Mouse (Mus musculus) embryonic facial prominence, embryonic 15.5 days (tissue): ENCODE data around the gene Fgf12. TPM values are rescaled to one million over a fixed set of nuclear protein-coding genes. Genes with fewer than 3 reads are reported as not detected.

Experiments
- ATAC-seq: fragments of 200-750 bp; cut with Nextera tagmentation; 2 replicates; pipeline ENCODE4 v1.8.0; 2017; ENCODE audit warnings: low read depth, moderate TSS enrichment; ENCODE audit not compliant: insufficient number of reproducible peaks, low FRiP score, low TSS enrichment
- H3K27ac ChIP-seq: fragments of 300-500 bp; sonication (generic); replicated peaks from 2 replicates; pipeline ENCODE4 v1.5.1; 2015; ENCODE audit warnings: mild to moderate bottlenecking, inconsistent platforms
- H3K27me3 ChIP-seq: fragments of 300-500 bp; sonication (generic); 2 replicates; pipeline ENCODE4 v1.6.1; 2015; ENCODE audit warnings: inconsistent platforms
- H3K36me3 ChIP-seq: fragments of 300-500 bp; sonication (generic); 2 replicates; pipeline ENCODE4 v1.6.1; 2015; ENCODE audit warnings: mild to moderate bottlenecking, inconsistent platforms
- H3K4me1 ChIP-seq: fragments of 300-500 bp; sonication (generic); 2 replicates; pipeline ENCODE4 v1.6.1; 2015; ENCODE audit warnings: inconsistent platforms
- H3K4me2 ChIP-seq: fragments of 300-500 bp; sonication (generic); replicated peaks from 2 replicates; pipeline ENCODE4 v1.6.1; 2015; ENCODE audit warnings: mild to moderate bottlenecking, inconsistent platforms
- H3K4me3 ChIP-seq: fragments of 300-500 bp; sonication (generic); replicated peaks from 2 replicates; pipeline ENCODE4 v1.5.1; 2015; ENCODE audit warnings: mild to moderate bottlenecking, inconsistent platforms
- H3K9ac ChIP-seq: fragments of 300-500 bp; sonication (generic); 2 replicates; pipeline ENCODE4 v1.6.1; 2015; ENCODE audit warnings: inconsistent platforms
- H3K9me3 ChIP-seq: fragments of 300-500 bp; sonication (generic); replicated peaks from 2 replicates; pipeline ENCODE4 v1.6.1; 2016; ENCODE audit warnings: inconsistent platforms
- WGBS: fragments of 180-500 bp; shearing (Covaris S2); methylation state at CpG from one replicate; pipeline ENCODE4 v1.1.7; 2015; 5-methylcytosine and 5-hydroxymethylcytosine counted together
- polyA plus RNA-seq: library from polyadenylated mRNA; unstranded; fragments of >200 nt; fragmentation: Nextera tagmentation; extraction: Ambion mirVana; gene quantifications from 2 replicates; pipeline ENCODE4 v1.2.1, GENCODE M21; 2015

The Fgf12 gene
- polyA plus RNA-seq, 1 experiment from 2014 or later, result 6.0 TPM

- Histone ChIP-seq H3K9ac (no peak overlapping the region), H3K36me3 (no peaks in the 10 kb centered on the region), H3K4me2 (no peak overlapping the region), H3K9me3 (no peaks in the 10 kb centered on the region), H3K4me1 (no peaks in the 10 kb centered on the region), H3K4me3 (no peak overlapping the region), H3K27me3 (no peaks in the 10 kb centered on the region; the same call in 1 of the 2 replicates), H3K27ac (no peak overlapping the region)
- WGBS, result 84% methylated on average over 10 of the region's 10 CpGs
- ATAC-seq, result no peak
Measured at GRCm38 (mm10) chr16:28555219-28555618, 197.6 kb downstream of the Fgf12 start.

DNA sequence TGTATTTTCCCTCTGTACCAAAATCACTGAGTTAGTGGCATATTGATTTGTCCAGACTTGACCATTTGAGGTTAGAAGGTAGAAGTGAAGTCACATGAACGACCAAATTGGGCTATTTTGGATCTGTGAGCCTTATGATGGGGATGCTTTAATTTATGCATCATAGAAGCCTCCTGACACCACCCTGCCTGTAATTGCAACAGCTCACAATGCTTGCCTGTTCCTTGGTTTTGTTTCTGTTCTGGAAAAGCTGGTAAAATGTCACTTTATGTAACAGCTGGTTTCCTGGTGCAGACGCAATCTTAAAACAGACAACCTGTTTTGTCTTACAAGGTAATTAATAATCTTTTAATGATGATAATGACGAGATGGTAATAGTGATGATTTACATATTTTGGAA is 213.4 kb downstream of the Fgf12 start:
- H3K27ac ChIP-seq, result no peak overlapping the region
- no peak overlapping the region for H3K4me2 ChIP-seq
- no peak overlapping the region for H3K4me3 ChIP-seq
- H3K9me3 ChIP-seq, result no peaks in the 10 kb centered on the region
- H3K4me1 ChIP-seq, result no peaks in the 10 kb centered on the region
- ATAC-seq, result no peak
- H3K9ac ChIP-seq, result no peak overlapping the region
- H3K27me3 ChIP-seq, result no peaks in the 10 kb centered on the region
- WGBS, result 67% methylated on average over 3 of the region's 3 CpGs
- no peaks in the 10 kb centered on the region for H3K36me3 ChIP-seq

- Histone ChIP-seq H3K9ac (no peak overlapping the region), H3K36me3 (no peaks in the 10 kb centered on the region), H3K27ac (no peak overlapping the region), H3K4me3 (peak overlapping the region; percentile 18), H3K27me3 (no peaks in the 10 kb centered on the region; the same call in 1 of the 2 replicates), H3K4me1 (no peaks in the 10 kb centered on the region), H3K4me2 (peak overlapping the region; percentile 35), H3K9me3 (no peaks in the 10 kb centered on the region)
- peak; percentile 29; the same call in 1 of the 2 replicates for ATAC-seq
- 27% methylated on average over 21 of the region's 21 CpGs for WGBS
Measured at GRCm38 (mm10) chr16:28517596-28518524, 235.0 kb downstream of the Fgf12 start.

GRCm38 (mm10) chr16:28512446-28512845 is 240.4 kb downstream of the Fgf12 start:
- no peak overlapping the region for H3K9ac ChIP-seq
- H3K4me2 ChIP-seq, result no peak overlapping the region
- H3K4me1 ChIP-seq, result no peaks in the 10 kb centered on the region
- no peaks in the 10 kb centered on the region for H3K36me3 ChIP-seq
- no peak overlapping the region for H3K4me3 ChIP-seq
- H3K9me3 ChIP-seq, result no peaks in the 10 kb centered on the region
- no peaks in the 10 kb centered on the region for H3K27me3 ChIP-seq
- ATAC-seq, result no peak
- H3K27ac ChIP-seq, result no peak overlapping the region
- WGBS, result 63% methylated on average over 6 of the region's 6 CpGs

GRCm38 (mm10) chr16:28511413-28511812 is 241.5 kb downstream of the Fgf12 start:
- 32% methylated on average over 5 of the region's 5 CpGs for WGBS
- no peak overlapping the region for H3K9ac ChIP-seq
- H3K36me3 ChIP-seq, result no peaks in the 10 kb centered on the region
- no peaks in the 10 kb centered on the region for H3K9me3 ChIP-seq
- no peak for ATAC-seq
- H3K27me3 ChIP-seq, result no peaks in the 10 kb centered on the region
- no peaks in the 10 kb centered on the region for H3K4me1 ChIP-seq
- H3K4me2 ChIP-seq, result no peak overlapping the region
- H3K4me3 ChIP-seq, result no peak overlapping the region
- no peak overlapping the region for H3K27ac ChIP-seq

- Histone ChIP-seq H3K4me3 (no peak overlapping the region), H3K4me1 (no peaks in the 10 kb centered on the region), H3K9ac (no peak overlapping the region), H3K36me3 (no peaks in the 10 kb centered on the region), H3K4me2 (no peak overlapping the region), H3K27me3 (no peaks in the 10 kb centered on the region), H3K27ac (no peak overlapping the region), H3K9me3 (no peaks in the 10 kb centered on the region)
- ATAC-seq, result no peak
- WGBS, result 84% methylated on average over 12 of the region's 12 CpGs
Measured at GRCm38 (mm10) chr16:28497971-28498607, 254.8 kb downstream of the Fgf12 start.

DNA sequence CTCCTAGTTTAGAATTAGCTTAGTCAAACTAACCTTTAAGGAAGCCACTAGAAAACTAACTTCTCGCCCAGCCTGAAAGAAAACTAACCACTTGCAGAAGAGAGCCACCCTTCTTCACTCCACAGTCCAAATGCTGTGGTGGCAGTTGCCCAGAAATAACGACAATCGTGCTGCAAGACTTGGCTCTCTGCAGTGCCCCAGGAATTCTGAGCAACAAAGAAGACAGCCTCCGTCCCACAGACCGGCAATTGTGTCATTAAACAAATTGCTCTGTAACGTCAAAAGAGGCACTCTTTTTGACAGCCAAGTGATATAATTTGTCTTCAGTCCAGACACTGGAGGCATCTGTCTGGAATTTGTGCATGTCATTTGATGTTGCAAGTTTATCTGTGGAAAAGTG is 261.2 kb downstream of the Fgf12 start:
- WGBS, result 27% methylated on average over 6 of the region's 6 CpGs
- H3K4me2 ChIP-seq, result no peak overlapping the region

GRCm38 (mm10) chr16:28490515-28490914 is 262.4 kb downstream of the Fgf12 start:
- ATAC-seq, result no peak
- H3K27me3 ChIP-seq, result peaks cover 9% of the 10 kb centered on the region

More for the DNA sequence above, 261.2 kb downstream of the Fgf12 start:
- no peak overlapping the region for H3K4me3 ChIP-seq
- H3K9ac ChIP-seq, result no peak overlapping the region
- no peaks in the 10 kb centered on the region for H3K4me1 ChIP-seq
- no peak overlapping the region for H3K27ac ChIP-seq
- ATAC-seq, result no peak
- H3K27me3 ChIP-seq, result peaks cover 9% of the 10 kb centered on the region
- no peaks in the 10 kb centered on the region for H3K9me3 ChIP-seq
- H3K36me3 ChIP-seq, result no peaks in the 10 kb centered on the region

GRCm38 (mm10) chr16:28484920-28485319 is 267.9 kb downstream of the Fgf12 start:
- WGBS, result 60% methylated on average over 3 of the region's 3 CpGs
- Histone ChIP-seq H3K4me1 (no peaks in the 10 kb centered on the region), H3K27me3 (no peaks in the 10 kb centered on the region), H3K9ac (no peak overlapping the region), H3K4me3 (no peak overlapping the region), H3K27ac (no peak overlapping the region), H3K36me3 (no peaks in the 10 kb centered on the region), H3K9me3 (no peaks in the 10 kb centered on the region), H3K4me2 (no peak overlapping the region)
- ATAC-seq, result no peak

More at GRCm38 (mm10) chr16:28490515-28490914, 262.4 kb downstream of the Fgf12 start:
- Histone ChIP-seq H3K36me3 (no peaks in the 10 kb centered on the region), H3K9me3 (no peaks in the 10 kb centered on the region), H3K4me2 (no peak overlapping the region), H3K27ac (no peak overlapping the region), H3K4me3 (no peak overlapping the region), H3K9ac (no peak overlapping the region), H3K4me1 (no peaks in the 10 kb centered on the region)
- 8% methylated on average over 6 of the region's 6 CpGs for WGBS

DNA sequence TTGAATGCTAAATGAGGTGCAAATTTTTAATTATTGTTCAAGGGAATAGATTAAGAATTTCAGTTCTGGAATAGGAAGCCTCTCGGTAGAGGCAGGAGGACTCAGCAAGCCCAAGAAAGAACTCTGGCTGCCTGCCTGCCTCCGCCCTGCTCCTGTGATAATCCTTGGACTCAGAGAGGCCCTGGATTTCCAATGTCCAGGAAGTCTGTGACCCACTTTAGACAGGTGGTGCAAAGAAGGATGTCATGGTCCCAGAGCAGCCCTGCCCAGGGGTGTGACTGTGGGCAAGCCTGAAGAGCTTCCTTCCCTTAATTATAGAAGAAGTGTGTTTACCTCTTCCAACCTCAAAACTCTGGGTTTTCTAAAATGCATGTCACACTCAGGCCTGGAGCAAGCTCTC is 273.8 kb downstream of the Fgf12 start:
- no peak overlapping the region for H3K4me2 ChIP-seq
- no peaks in the 10 kb centered on the region for H3K27me3 ChIP-seq
- H3K36me3 ChIP-seq, result no peaks in the 10 kb centered on the region
- peak; percentile 63; the same call in 1 of the 2 replicates for ATAC-seq
- H3K27ac ChIP-seq, result no peak overlapping the region
- H3K9ac ChIP-seq, result no peak overlapping the region
- no peak overlapping the region for H3K4me3 ChIP-seq
- WGBS, result 91% methylated on average over 2 of the region's 2 CpGs
- no peaks in the 10 kb centered on the region for H3K9me3 ChIP-seq
- H3K4me1 ChIP-seq, result no peaks in the 10 kb centered on the region

GRCm38 (mm10) chr16:28476651-28477050 is 276.2 kb downstream of the Fgf12 start:
- H3K4me3 ChIP-seq, result no peak overlapping the region
- H3K27ac ChIP-seq, result no peak overlapping the region
- no peaks in the 10 kb centered on the region for H3K4me1 ChIP-seq
- no peaks in the 10 kb centered on the region for H3K36me3 ChIP-seq
- H3K27me3 ChIP-seq, result no peaks in the 10 kb centered on the region
- H3K4me2 ChIP-seq, result no peak overlapping the region
- no peak for ATAC-seq
- 89% methylated on average over 4 of the region's 4 CpGs for WGBS
- H3K9me3 ChIP-seq, result no peaks in the 10 kb centered on the region
- H3K9ac ChIP-seq, result no peak overlapping the region
